Mouse (Mus musculus) myocyte (in vitro differentiated cells): ENCODE data around the gene Gm27027. TPM values are rescaled to one million over a fixed set of nuclear protein-coding genes. Genes with fewer than 3 reads are reported as not detected.

Experiments
- H3K27me3 ChIP-seq: one replicate; pipeline ENCODE4 v1.6.1; 2011; ENCODE audit not compliant: control insufficient read depth, insufficient read depth, insufficient read length
- H3K36me3 ChIP-seq: one replicate; pipeline ENCODE4 v1.6.1; 2011; ENCODE audit not compliant: control insufficient read depth, insufficient read depth
- H3K4me2 ChIP-seq: one replicate; pipeline ENCODE4 v1.6.1; 2011; ENCODE audit warnings: low read depth, control low read depth
- H3K4me3 ChIP-seq: one replicate; pipeline ENCODE4 v1.5.1; 2011; ENCODE audit warnings: mild to moderate bottlenecking, control low read depth, moderate library complexity
- H3K79me2 ChIP-seq: one replicate; pipeline ENCODE4 v1.6.1; 2011; ENCODE audit not compliant: control insufficient read depth, insufficient read depth
- H3ac ChIP-seq: one replicate; pipeline ENCODE4 v1.6.1; 2011; ENCODE audit not compliant: control insufficient read depth, insufficient read length
- CEBPB ChIP-seq: IDR thresholded peaks from 2 replicates; pipeline ENCODE4 v1.6.1; 2011; ENCODE audit warnings: mild to moderate bottlenecking, moderate library complexity; ENCODE audit not compliant: poor library complexity, insufficient read depth, severe bottlenecking
- E2F4 ChIP-seq: IDR thresholded peaks from one replicate; pipeline ENCODE4 v1.6.1; 2011; ENCODE audit warnings: mild to moderate bottlenecking, control low read depth, moderate library complexity; ENCODE audit not compliant: insufficient read depth
- MAX ChIP-seq: IDR thresholded peaks from one replicate; pipeline ENCODE4 v1.6.1; 2011; ENCODE audit warnings: low read depth, mild to moderate bottlenecking, control low read depth
- MYOD1 ChIP-seq, 3 experiments: IDR thresholded peaks; one replicate each; pipeline ENCODE4 v1.6.1; 2011; ENCODE audit warnings: control low read depth in 2 of 3, low read depth in 2 of 3, mild to moderate bottlenecking in 2 of 3, moderate library complexity in 1 of 3; ENCODE audit not compliant: insufficient read length in 2 of 3, control insufficient read depth in 1 of 3
- MYOG ChIP-seq, 3 experiments: IDR thresholded peaks; one replicate each; pipeline ENCODE4 v1.6.1; 2011; ENCODE audit warnings: control low read depth in 2 of 3, low read depth in 2 of 3, mild to moderate bottlenecking in 2 of 3; ENCODE audit not compliant: insufficient read length in 2 of 3, control insufficient read depth in 1 of 3, insufficient read depth in 1 of 3
- POLR2A ChIP-seq: IDR thresholded peaks from one replicate; pipeline ENCODE4 v1.6.1; 2011; ENCODE audit warnings: low read depth, mild to moderate bottlenecking, control low read depth, moderate library complexity; ENCODE audit not compliant: insufficient read length
- POLR2AphosphoS2 ChIP-seq: IDR thresholded peaks from one replicate; pipeline ENCODE4 v1.6.1; 2011; ENCODE audit warnings: low read depth, control low read depth; ENCODE audit not compliant: insufficient read length
- REST ChIP-seq: IDR thresholded peaks from one replicate; pipeline ENCODE4 v1.6.1; 2011; ENCODE audit warnings: mild to moderate bottlenecking, control low read depth, moderate library complexity; ENCODE audit not compliant: insufficient read depth, insufficient read length
- SRF ChIP-seq: IDR thresholded peaks from one replicate; pipeline ENCODE4 v1.6.1; 2011; ENCODE audit warnings: low read depth; ENCODE audit not compliant: control insufficient read depth, insufficient read length
- TCF12 ChIP-seq: IDR thresholded peaks from one replicate; pipeline ENCODE4 v1.6.1; 2011; ENCODE audit warnings: mild to moderate bottlenecking, control low read depth; ENCODE audit not compliant: poor library complexity, insufficient read depth, severe bottlenecking
- TCF3 ChIP-seq: IDR thresholded peaks from one replicate; pipeline ENCODE4 v1.6.1; 2011; ENCODE audit warnings: low read depth, control low read depth; ENCODE audit not compliant: insufficient read length
- USF1 ChIP-seq: IDR thresholded peaks from one replicate; pipeline ENCODE4 v1.6.1; 2011; ENCODE audit warnings: low read depth, mild to moderate bottlenecking, control low read depth, moderate library complexity
- polyA plus RNA-seq: library from polyadenylated mRNA; unstranded; fragments of >200 nt; fragmentation: generic; extraction: Trizol; gene quantifications from one replicate; pipeline ENCODE4 v1.2.1, GENCODE M21; 2012; ENCODE audit warnings: missing spikeins

The Gm27027 gene
- polyA plus RNA-seq, 1 experiment: not detected

DNA sequence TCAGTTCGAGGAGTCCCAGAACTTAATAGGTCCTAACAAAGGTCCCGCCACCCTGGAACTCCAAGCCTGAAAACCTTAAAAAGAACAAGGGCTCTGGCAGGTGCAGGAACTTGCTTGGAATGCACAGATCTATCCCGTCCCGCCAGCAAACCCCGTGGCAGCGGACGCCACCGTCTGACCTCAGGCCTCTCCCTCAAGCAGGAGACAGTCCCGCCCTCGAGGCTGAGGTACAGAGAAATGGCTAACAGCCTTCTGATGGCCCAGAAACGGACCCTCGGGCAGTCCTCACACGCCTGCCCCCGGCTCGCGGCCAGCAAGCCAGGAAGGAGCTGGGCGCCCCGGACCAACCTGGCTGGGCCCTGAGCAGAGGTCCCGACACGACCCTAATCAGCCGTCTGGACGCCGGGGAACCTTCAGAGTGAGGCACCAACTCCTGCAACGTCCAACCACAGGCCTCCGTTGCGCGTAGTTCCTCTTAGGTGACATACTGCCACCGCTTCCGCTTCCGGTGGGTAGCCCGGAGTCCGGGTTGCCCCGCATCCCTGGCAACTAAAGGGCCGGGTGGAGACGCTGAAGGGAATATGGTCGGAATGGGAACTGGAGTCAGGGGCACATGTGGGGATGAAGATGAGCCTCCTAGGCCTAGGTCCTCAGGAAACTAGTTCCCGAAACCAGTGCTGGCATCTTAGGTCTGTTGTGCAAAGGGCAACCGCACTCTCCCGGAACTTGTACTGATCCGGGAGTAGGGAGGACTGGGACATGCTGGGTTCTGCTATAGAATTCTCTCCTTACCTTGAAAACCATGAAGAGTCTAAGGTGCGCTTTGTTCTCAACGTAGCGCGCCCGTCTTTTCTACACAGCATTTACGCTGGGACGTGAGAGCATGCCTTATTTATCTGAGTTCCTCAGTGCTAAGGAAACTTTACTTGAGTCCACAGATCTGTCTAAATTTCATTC is 14.5 kb upstream of the Gm27027 start, which contains the start of gene Alkbh3:
Gene Alkbh3 (minus strand): TSS at position 473 of the 957 bp plus-strand sequence.
- Histone ChIP-seq H3K4me3 (peak within 1 kb of the TSS; percentile 68), H3K27me3 (no peaks in the 10 kb centered on the region), H3ac (peak within 1 kb of the TSS; percentile 33), H3K36me3 (peaks cover 10% of the 10 kb centered on the region), H3K79me2 (peaks cover 15% of the 10 kb centered on the region), H3K4me2 (peak within 1 kb of the TSS; percentile 93)
- TF ChIP-seq MYOG (IDR thresholded peaks at IDR 0.05; ENCODE audit: control insufficient read depth in 1 of 3, insufficient read depth in 1 of 3, insufficient read length in 2 of 3, low read depth in 2 of 3) (peak in 1 of 3 experiments; percentile 22), TCF12 (no peak), REST (no peak), MYOD1 (IDR thresholded peaks at IDR 0.05; ENCODE audit: control insufficient read depth in 1 of 3, insufficient read length in 2 of 3, low read depth in 2 of 3) (no peak), CEBPB (no peak), TCF3 (no peak), POLR2AphosphoS2 (peak; percentile 63), SRF (peak; percentile 12), POLR2A (peak; percentile 68)

DNA sequence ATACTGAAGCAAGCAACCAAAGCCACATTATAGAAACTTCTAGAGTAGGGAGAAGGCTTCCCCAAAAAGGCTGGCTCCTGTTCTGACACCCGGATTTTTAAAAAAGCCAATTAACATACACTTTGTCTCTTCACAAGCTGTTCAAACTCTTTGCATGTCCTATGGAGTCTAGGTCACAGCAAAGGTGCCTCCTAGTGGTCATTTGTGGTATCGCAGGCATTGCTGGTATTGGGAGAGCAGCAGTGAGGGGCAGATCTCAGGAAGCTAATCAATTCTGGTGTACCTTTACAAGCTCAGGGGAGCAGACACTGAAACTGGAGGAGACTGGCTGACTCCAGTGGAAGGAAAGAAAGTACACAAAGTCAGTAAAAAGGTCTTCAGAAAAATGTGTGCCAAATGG is 6.2 kb upstream of the Gm27027 start:
- H3K4me3 ChIP-seq: no peak overlapping the region
- no peak overlapping the region for H3K4me2 ChIP-seq
- H3K27me3 ChIP-seq: no peaks in the 10 kb centered on the region
- H3K79me2 ChIP-seq: no peaks in the 10 kb centered on the region
- no peak for TF ChIP-seq CEBPB
- TF ChIP-seq POLR2AphosphoS2: no peak
- no peak for TF ChIP-seq E2F4
- TF ChIP-seq USF1: no peak
- TF ChIP-seq REST: no peak
- no peak for TF ChIP-seq MYOG (IDR thresholded peaks at IDR 0.05; ENCODE audit: control insufficient read depth in 1 of 3, insufficient read depth in 1 of 3, insufficient read length in 2 of 3, low read depth in 2 of 3)
- no peak for TF ChIP-seq MYOD1 (IDR thresholded peaks at IDR 0.05; ENCODE audit: control insufficient read depth in 1 of 3, insufficient read length in 2 of 3, low read depth in 2 of 3)
- TF ChIP-seq SRF: no peak
- H3ac ChIP-seq: no peak overlapping the region
- peaks cover 51% of the 10 kb centered on the region for H3K36me3 ChIP-seq

DNA sequence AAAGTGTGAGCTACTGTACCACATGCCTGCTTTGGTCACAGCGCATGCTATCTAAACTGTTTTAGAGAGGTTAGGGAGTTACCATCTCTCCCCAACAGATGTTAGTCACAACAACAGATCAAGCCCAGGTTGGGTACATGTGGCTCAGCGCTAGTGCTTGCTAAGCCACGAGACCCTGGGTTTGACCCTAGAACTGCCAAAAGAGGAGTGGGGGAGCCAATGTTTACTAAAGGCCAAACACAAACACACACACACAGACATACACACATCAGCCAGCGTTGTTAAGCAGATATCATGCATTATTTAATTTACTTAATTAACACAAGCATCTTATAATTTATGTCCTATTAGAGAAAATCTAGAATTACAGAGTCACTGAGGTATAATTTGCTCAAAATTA is 5.8 kb upstream of the Gm27027 start:
- Histone ChIP-seq H3K27me3 (no peaks in the 10 kb centered on the region), H3K4me2 (no peak overlapping the region), H3ac (no peak overlapping the region), H3K4me3 (no peak overlapping the region), H3K79me2 (no peaks in the 10 kb centered on the region), H3K36me3 (peaks cover 48% of the 10 kb centered on the region)
- no peak for TF ChIP-seq E2F4
- no peak for TF ChIP-seq USF1
- TF ChIP-seq SRF: no peak
- TF ChIP-seq TCF12: no peak
- TF ChIP-seq POLR2A: no peak
- TF ChIP-seq CEBPB: no peak
- no peak for TF ChIP-seq POLR2AphosphoS2
- TF ChIP-seq MYOG (IDR thresholded peaks at IDR 0.05; ENCODE audit: control insufficient read depth in 1 of 3, insufficient read depth in 1 of 3, insufficient read length in 2 of 3, low read depth in 2 of 3): no peak
- no peak for TF ChIP-seq TCF3
- TF ChIP-seq MAX: no peak
- no peak for TF ChIP-seq MYOD1 (IDR thresholded peaks at IDR 0.05; ENCODE audit: control insufficient read depth in 1 of 3, insufficient read length in 2 of 3, low read depth in 2 of 3)
- TF ChIP-seq REST: no peak

GRCm38 (mm10) chr2:94001411-94001810 is 5.3 kb upstream of the Gm27027 start:
- H3K4me2 ChIP-seq: no peak overlapping the region
- H3K36me3 ChIP-seq: peaks cover 46% of the 10 kb centered on the region
- H3K4me3 ChIP-seq: no peak overlapping the region
- H3K27me3 ChIP-seq: no peaks in the 10 kb centered on the region
- no peaks in the 10 kb centered on the region for H3K79me2 ChIP-seq
- no peak overlapping the region for H3ac ChIP-seq
- no peak for TF ChIP-seq SRF
- TF ChIP-seq MAX: no peak
- no peak for TF ChIP-seq E2F4
- TF ChIP-seq USF1: no peak
- TF ChIP-seq MYOD1 (IDR thresholded peaks at IDR 0.05; ENCODE audit: control insufficient read depth in 1 of 3, insufficient read length in 2 of 3, low read depth in 2 of 3): no peak
- no peak for TF ChIP-seq POLR2A
- TF ChIP-seq CEBPB: no peak
- no peak for TF ChIP-seq POLR2AphosphoS2
- no peak for TF ChIP-seq TCF12
- no peak for TF ChIP-seq TCF3
- no peak for TF ChIP-seq MYOG (IDR thresholded peaks at IDR 0.05; ENCODE audit: control insufficient read depth in 1 of 3, insufficient read depth in 1 of 3, insufficient read length in 2 of 3, low read depth in 2 of 3)
- no peak for TF ChIP-seq REST
